ENCODE assay signal across 7 mouse cellular contexts in genomic region chr10:126930270-126931121, GRCm38 (mm10). TPM values are rescaled to one million over a fixed set of nuclear protein-coding genes. Genes with fewer than 3 reads are reported as not detected.
DNase-seq lines count a peak whose midpoint lies in the region; ATAC-seq and TF ChIP-seq lines count a peak whose summit lies in the region.

No protein-coding gene starts in this region.

- H3K4me3 ChIP-seq in forebrain, postnatal 0 days (ENCODE audit: low read depth, low read length): no peak overlapping the region
- H3K4me3 ChIP-seq in limb, embryonic 10.5 days: no peak overlapping the region
- H3K4me3 ChIP-seq in midbrain, embryonic 16.5 days (ENCODE audit: low read depth, low read length): no peak overlapping the region

- no peak for TF ChIP-seq CTCF in forebrain, postnatal 0 days (IDR thresholded peaks at IDR 0.05; ENCODE audit: low read depth)

- no peak overlapping the region for H3K4me2 ChIP-seq in forebrain, postnatal 0 days (ENCODE audit: low read depth)
- H3K4me2 ChIP-seq in midbrain, embryonic 16.5 days (ENCODE audit: low read length): no peak overlapping the region

- peak; percentile 26; the same call in 1 of the 2 replicates for ATAC-seq in forebrain, postnatal 0 days
- ATAC-seq in midbrain, embryonic 16.5 days: no peak; the same call in 1 of the 2 replicates
- no peak for ATAC-seq in frontal cortex, adult (ENCODE audit: low TSS enrichment)
- no peak for ATAC-seq in granulocyte monocyte progenitor cell, adult 5-6 weeks (replicated peaks; ENCODE audit: poor library complexity, severe bottlenecking)

- 15% methylated on average over 15 of the region's 15 CpGs for WGBS in forebrain, postnatal 0 days
- 55% methylated on average over 15 of the region's 15 CpGs for WGBS in limb, embryonic 10.5 days
- WGBS in midbrain, embryonic 16.5 days: 15% methylated on average over 14 of the region's 15 CpGs

- H3K27me3 ChIP-seq in forebrain, postnatal 0 days (ENCODE audit: insufficient read depth, low read length): no peaks in the 10 kb centered on the region
- peaks cover 37% of the 10 kb centered on the region for H3K27me3 ChIP-seq in limb, embryonic 10.5 days (ENCODE audit: low read depth, poor library complexity, severe bottlenecking)
- no peaks in the 10 kb centered on the region for H3K27me3 ChIP-seq in midbrain, embryonic 16.5 days (ENCODE audit: control insufficient read depth, insufficient read depth, low read depth, low read length)

- H3K4me1 ChIP-seq in forebrain, postnatal 0 days (ENCODE audit: insufficient read depth): peaks cover 34% of the 10 kb centered on the region
- peaks cover 62% of the 10 kb centered on the region for H3K4me1 ChIP-seq in limb, embryonic 10.5 days
- H3K4me1 ChIP-seq in midbrain, embryonic 16.5 days (ENCODE audit: control insufficient read depth, insufficient read depth, low read length): peaks cover 26% of the 10 kb centered on the region

- peak; percentile 82 to 86 for DNase-seq in urinary bladder, postnatal 4 days (ENCODE audit: low spot score in 2 of 2)
- no peak for DNase-seq in urinary bladder, postnatal 25 days (ENCODE audit: low spot score)
- DNase-seq in forebrain, postnatal 0 days: peak; percentile 52
- DNase-seq in limb, embryonic 10.5 days (ENCODE audit: low spot score): peak; percentile 50

- H3K9ac ChIP-seq in forebrain, postnatal 0 days: peak overlapping the region; percentile 40
- H3K9ac ChIP-seq in midbrain, embryonic 16.5 days (ENCODE audit: low read depth, low read length): peak overlapping the region; percentile 42

- no peaks in the 10 kb centered on the region for H3K9me3 ChIP-seq in forebrain, postnatal 0 days (ENCODE audit: low read length)
- H3K9me3 ChIP-seq in limb, embryonic 10.5 days (replicated peaks): no peaks in the 10 kb centered on the region
- H3K9me3 ChIP-seq in midbrain, embryonic 16.5 days (replicated peaks; ENCODE audit: control insufficient read depth, low read length, poor library complexity, severe bottlenecking): no peaks in the 10 kb centered on the region

- H3K36me3 ChIP-seq in forebrain, postnatal 0 days (ENCODE audit: insufficient read depth): no peaks in the 10 kb centered on the region
- H3K36me3 ChIP-seq in limb, embryonic 10.5 days: no peaks in the 10 kb centered on the region
- no peaks in the 10 kb centered on the region for H3K36me3 ChIP-seq in midbrain, embryonic 16.5 days (ENCODE audit: control insufficient read depth, insufficient read depth, low read length)

- H3K27ac ChIP-seq in forebrain, postnatal 0 days (ENCODE audit: low read depth, low read length): peak overlapping the region; percentile 79
- peak overlapping the region; percentile 87 for H3K27ac ChIP-seq in limb, embryonic 10.5 days
- H3K27ac ChIP-seq in midbrain, embryonic 16.5 days (ENCODE audit: low read length): peak overlapping the region; percentile 78

RNA-seq across cellular contexts. Expression of gene Atp23, which starts 29.3 kb away (rescaled TPM):
- 11.8 and 13.7 TPM in 2 replicates for total RNA-seq in forebrain, postnatal 0 days (2014; rRNA removed)
- polyA plus RNA-seq in forebrain, postnatal 0 days (2015; fragmentation: Nextera tagmentation; extraction: Ambion mirVana): 14.6 and 16.7 TPM in 2 replicates
- polyA plus RNA-seq in limb, embryonic 10.5 days (2016; fragmentation: Nextera tagmentation; extraction: Ambion mirVana): 19.3 and 23.6 TPM in 2 replicates
- polyA plus RNA-seq in midbrain, embryonic 16.5 days (2015; fragmentation: Nextera tagmentation; extraction: Ambion mirVana): 13.4 and 15.6 TPM in 2 replicates
- total RNA-seq in granulocyte monocyte progenitor cell, adult 5-6 weeks (2014; fragmentation: Nextera tagmentation): 19.0 and 20.2 TPM in 2 replicates
- 12.8 and 15.7 TPM in 2 replicates for total RNA-seq in granulocyte monocyte progenitor cell, adult 5-6 weeks (2017)

RNA-seq across cellular contexts. Expression of gene Ctdsp2, which starts 48.0 kb away (rescaled TPM):
- 45.9 and 56.0 TPM in 2 replicates for total RNA-seq in forebrain, postnatal 0 days (2014; rRNA removed)
- polyA plus RNA-seq in forebrain, postnatal 0 days (2015; fragmentation: Nextera tagmentation; extraction: Ambion mirVana): 12.8 and 14.4 TPM in 2 replicates
- polyA plus RNA-seq in limb, embryonic 10.5 days (2016; fragmentation: Nextera tagmentation; extraction: Ambion mirVana): 45.9 and 59.0 TPM in 2 replicates
- 12.0 and 13.5 TPM in 2 replicates for polyA plus RNA-seq in midbrain, embryonic 16.5 days (2015; fragmentation: Nextera tagmentation; extraction: Ambion mirVana)
- total RNA-seq in granulocyte monocyte progenitor cell, adult 5-6 weeks (2014; fragmentation: Nextera tagmentation): 53.4 and 62.9 TPM in 2 replicates
- total RNA-seq in granulocyte monocyte progenitor cell, adult 5-6 weeks (2017): 21.2 and 21.5 TPM in 2 replicates
